Mouse (Mus musculus) embryonic fibroblast, embryonic 13.5 days (primary cell): ENCODE measurements at regions not wholly inside any gene's neighbourhood (a gene's known extent, or its start where the extent isn't known, plus 50 kb on each side); places are given as distances from the start of the nearest gene placed in this dataset.

Source experiments
- CTCF ChIP-seq: IDR thresholded peaks from 2 replicates; pipeline ENCODE4 v1.5.1; 2011; ENCODE audit warnings: mild to moderate bottlenecking, control low read depth, low read length, moderate library complexity, borderline replicate concordance; ENCODE audit not compliant: insufficient read depth
- POLR2A ChIP-seq: IDR thresholded peaks from 2 replicates; pipeline ENCODE4 v1.6.1; 2011; ENCODE audit warnings: low read depth, mild to moderate bottlenecking, control low read depth, low read length, moderate library complexity

DNA sequence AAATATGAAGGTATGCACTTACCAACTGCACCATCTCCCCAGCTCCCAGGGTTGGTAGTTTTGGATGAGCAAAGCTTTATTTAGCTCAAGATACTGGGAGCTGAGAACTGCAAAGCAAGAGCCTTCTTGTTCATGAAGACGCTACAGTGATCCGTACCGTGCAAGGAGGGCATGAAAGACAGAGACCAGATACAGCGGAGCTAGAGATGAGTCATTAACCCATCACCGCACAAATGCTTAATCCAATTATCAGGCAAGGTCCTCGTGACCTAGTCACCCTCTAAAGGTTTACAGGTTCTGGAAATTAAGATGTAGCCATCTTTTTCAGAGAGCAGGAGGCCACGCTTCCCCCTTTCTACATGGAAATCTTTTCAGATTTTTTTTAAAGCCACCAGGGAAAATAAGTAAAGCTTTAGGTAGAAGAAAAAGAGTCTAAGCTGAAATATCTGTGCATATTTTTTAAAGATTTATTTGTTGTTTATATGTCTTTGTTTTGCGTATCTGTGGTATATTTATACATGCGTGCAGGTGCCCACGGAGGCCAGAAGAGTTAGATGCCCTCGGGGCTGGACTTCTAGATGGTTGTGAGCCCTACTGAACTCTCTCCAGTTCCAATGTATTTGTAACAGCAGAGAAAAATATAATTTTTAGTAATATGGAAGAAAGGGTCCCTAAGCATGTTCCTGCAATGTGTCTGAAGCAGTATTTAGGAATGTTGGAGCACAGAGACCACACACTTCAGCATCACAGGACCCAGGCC is 200.0 kb upstream of the Klf3 start:
- no peak for TF ChIP-seq POLR2A
- TF ChIP-seq CTCF: no peak
